Mouse (Mus musculus) myocyte (in vitro differentiated cells): ENCODE results near the gene Gm20388.

Experiments
- CEBPB ChIP-seq: IDR thresholded peaks from 2 replicates; pipeline ENCODE4 v1.6.1; 2011; ENCODE audit warnings: mild to moderate bottlenecking, moderate library complexity; ENCODE audit not compliant: poor library complexity, insufficient read depth, severe bottlenecking
- POLR2AphosphoS2 ChIP-seq: IDR thresholded peaks from one replicate; pipeline ENCODE4 v1.6.1; 2011; ENCODE audit warnings: low read depth, control low read depth; ENCODE audit not compliant: insufficient read length
- SRF ChIP-seq: IDR thresholded peaks from one replicate; pipeline ENCODE4 v1.6.1; 2011; ENCODE audit warnings: low read depth; ENCODE audit not compliant: control insufficient read depth, insufficient read length
- TCF3 ChIP-seq: IDR thresholded peaks from one replicate; pipeline ENCODE4 v1.6.1; 2011; ENCODE audit warnings: low read depth, control low read depth; ENCODE audit not compliant: insufficient read length

- TF ChIP-seq TCF3 (peak; percentile 74), CEBPB (no peak), SRF (no peak), POLR2AphosphoS2 (no peak)
Observed at GRCm38 (mm10) chr8:120523641-120524040, 613.0 kb downstream of the Gm20388 start.
